In the genomic region with DNA sequence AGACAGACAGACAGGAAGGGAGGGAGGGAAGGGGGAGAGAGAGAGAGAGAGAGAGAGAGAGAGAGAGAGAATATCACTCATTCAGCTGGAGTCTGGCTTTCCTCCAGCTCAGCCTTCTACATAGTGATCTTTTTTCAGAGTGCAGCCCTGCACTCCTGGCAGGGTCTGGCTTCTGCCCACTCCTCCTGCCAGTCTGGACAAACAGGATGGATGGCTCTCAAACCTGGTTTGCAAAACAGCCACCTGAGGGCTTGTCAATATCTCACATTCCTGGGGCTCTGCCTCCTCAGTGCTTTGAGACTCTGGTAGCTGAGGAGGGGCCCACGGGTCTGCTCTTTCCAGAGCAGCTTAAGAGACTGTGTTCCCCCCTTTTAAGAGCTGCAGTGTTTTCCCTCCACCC, we compare ENCODE assay signal across 17 mouse cellular contexts. TPM values are rescaled to one million over a fixed set of nuclear protein-coding genes. Genes with fewer than 3 reads are reported as not detected.
DNase-seq lines count a peak whose midpoint lies in the region; ATAC-seq lines count a peak whose summit lies in the region.
"Had no signal": no experiment of that assay in that cellular context is flagged by ENCODE, and none has a peak within 500 bp of the region (broad histone marks: within the 10 kb centered on the region; RNA-seq: fewer than 3 reads in every experiment).

No protein-coding gene starts in this region.

- WGBS in intestine, embryonic 14.5 days = 14% methylated on average over 1 of the region's 1 CpGs
- WGBS in intestine, embryonic 15.5 days = 15% methylated on average over 1 of the region's 1 CpGs
- WGBS in embryonic facial prominence, embryonic 14.5 days = 14% methylated on average over 1 of the region's 1 CpGs
- WGBS in limb, embryonic 10.5 days = 34% methylated on average over 1 of the region's 1 CpGs
- 55% methylated on average over 1 of the region's 1 CpGs for WGBS in hindbrain, embryonic 16.5 days

- no peak overlapping the region for H3K4me3 ChIP-seq in intestine, embryonic 14.5 days (ENCODE audit: low read depth, low read length)
- H3K4me3 ChIP-seq in intestine, embryonic 15.5 days (replicated peaks) = no peak overlapping the region
- H3K4me3 ChIP-seq in embryonic facial prominence, embryonic 14.5 days (ENCODE audit: low read depth, low read length) = no peak overlapping the region
- no peak overlapping the region for H3K4me3 ChIP-seq in limb, embryonic 10.5 days
- H3K4me3 ChIP-seq in hindbrain, embryonic 16.5 days (ENCODE audit: low read length) = no peak overlapping the region
- H3K4me3 ChIP-seq: limb, embryonic 13.5 days; midbrain, embryonic 12.5 days had no signal

- no peaks in the 10 kb centered on the region for H3K9me3 ChIP-seq in intestine, embryonic 14.5 days (ENCODE audit: control insufficient read depth, low read length)
- no peaks in the 10 kb centered on the region; the same call in 1 of the 2 replicates for H3K9me3 ChIP-seq in intestine, embryonic 15.5 days
- H3K9me3 ChIP-seq in embryonic facial prominence, embryonic 14.5 days (ENCODE audit: control insufficient read depth, low read length) = no peaks in the 10 kb centered on the region
- H3K9me3 ChIP-seq in limb, embryonic 10.5 days (replicated peaks) = no peaks in the 10 kb centered on the region
- H3K9me3 ChIP-seq in hindbrain, embryonic 16.5 days (ENCODE audit: control insufficient read depth, low read length) = no peaks in the 10 kb centered on the region
- H3K9me3 ChIP-seq: limb, embryonic 13.5 days; midbrain, embryonic 12.5 days had no signal

- H3K36me3 ChIP-seq in intestine, embryonic 14.5 days (ENCODE audit: control insufficient read depth, insufficient read depth, low read length) = no peaks in the 10 kb centered on the region
- H3K36me3 ChIP-seq in intestine, embryonic 15.5 days = no peaks in the 10 kb centered on the region
- H3K36me3 ChIP-seq in embryonic facial prominence, embryonic 14.5 days (ENCODE audit: control insufficient read depth, insufficient read depth, low read length) = no peaks in the 10 kb centered on the region
- H3K36me3 ChIP-seq in limb, embryonic 10.5 days = no peaks in the 10 kb centered on the region
- no peaks in the 10 kb centered on the region for H3K36me3 ChIP-seq in hindbrain, embryonic 16.5 days (ENCODE audit: control insufficient read depth, insufficient read depth, low read length)
- H3K36me3 ChIP-seq: limb, embryonic 13.5 days; midbrain, embryonic 12.5 days had no signal

- DNase-seq in intestine, embryonic 14.5 days (ENCODE audit: low spot score) = no peak
- DNase-seq in embryonic facial prominence, embryonic 14.5 days (ENCODE audit: low spot score) = peak; percentile 55
- no peak for DNase-seq in limb, embryonic 10.5 days (ENCODE audit: low spot score)
- peak; percentile 35 for DNase-seq in lung, postnatal 10 days
- no peak for DNase-seq in adrenal gland, postnatal 14 days
- no peak for DNase-seq in thymus, postnatal 36 days
- DNase-seq: adrenal gland, postnatal 10 days; cerebellum, postnatal 36 days; spleen, adult 18-20 months; thymus, adult 2 months had no signal

- H3K27me3 ChIP-seq in intestine, embryonic 14.5 days (replicated peaks; ENCODE audit: control insufficient read depth, insufficient read depth, low read length) = peaks cover 23% of the 10 kb centered on the region
- peaks cover 2% of the 10 kb centered on the region; the same call in 1 of the 2 replicates for H3K27me3 ChIP-seq in intestine, embryonic 15.5 days (replicated peaks)
- peaks cover 28% of the 10 kb centered on the region for H3K27me3 ChIP-seq in embryonic facial prominence, embryonic 14.5 days (replicated peaks; ENCODE audit: control insufficient read depth, insufficient read depth, low read length)
- peaks cover 53% of the 10 kb centered on the region for H3K27me3 ChIP-seq in limb, embryonic 10.5 days (ENCODE audit: low read depth, poor library complexity, severe bottlenecking)
- H3K27me3 ChIP-seq in hindbrain, embryonic 16.5 days (replicated peaks; ENCODE audit: control insufficient read depth, insufficient read depth, low read length) = peaks cover 23% of the 10 kb centered on the region

- H3K9ac ChIP-seq in intestine, embryonic 14.5 days (ENCODE audit: low read length) = no peak overlapping the region
- no peak overlapping the region for H3K9ac ChIP-seq in intestine, embryonic 15.5 days
- no peak overlapping the region for H3K9ac ChIP-seq in embryonic facial prominence, embryonic 14.5 days (ENCODE audit: low read depth, low read length)
- no peak overlapping the region for H3K9ac ChIP-seq in hindbrain, embryonic 16.5 days (ENCODE audit: low read depth, low read length)
- H3K9ac ChIP-seq: limb, embryonic 13.5 days; midbrain, embryonic 12.5 days had no signal

- H3K27ac ChIP-seq in intestine, embryonic 14.5 days (ENCODE audit: low read depth) = peak overlapping the region; percentile 91; the same call in 1 of the 2 replicates
- H3K27ac ChIP-seq in intestine, embryonic 15.5 days = no peak overlapping the region
- H3K27ac ChIP-seq in embryonic facial prominence, embryonic 14.5 days (replicated peaks; ENCODE audit: low read depth, low read length) = no peak overlapping the region
- H3K27ac ChIP-seq in limb, embryonic 10.5 days = 0 out of 2 replicates have a peak overlapping the region, but pooled peaks have one; percentile 3
- H3K27ac ChIP-seq in hindbrain, embryonic 16.5 days (ENCODE audit: low read depth, low read length) = no peak overlapping the region
- H3K27ac ChIP-seq: limb, embryonic 13.5 days; midbrain, embryonic 12.5 days had no signal

- ATAC-seq in intestine, embryonic 14.5 days (replicated peaks; ENCODE audit: low FRiP score, low TSS enrichment, low read depth) = no peak
- no peak for ATAC-seq in intestine, embryonic 15.5 days
- ATAC-seq in embryonic facial prominence, embryonic 14.5 days (ENCODE audit: low read depth) = no peak
- ATAC-seq in hindbrain, embryonic 16.5 days = no peak

- H3K4me1 ChIP-seq in intestine, embryonic 14.5 days (replicated peaks; ENCODE audit: control insufficient read depth, insufficient read depth, low read length) = no peaks in the 10 kb centered on the region
- H3K4me1 ChIP-seq in intestine, embryonic 15.5 days (replicated peaks) = peaks cover 17% of the 10 kb centered on the region; the same call in 1 of the 2 replicates
- H3K4me1 ChIP-seq in embryonic facial prominence, embryonic 14.5 days (ENCODE audit: control insufficient read depth, insufficient read depth, low read length) = no peaks in the 10 kb centered on the region
- H3K4me1 ChIP-seq in limb, embryonic 10.5 days = peaks cover 35% of the 10 kb centered on the region
- H3K4me1 ChIP-seq in hindbrain, embryonic 16.5 days (ENCODE audit: control insufficient read depth, insufficient read depth, low read depth, low read length) = peaks cover 4% of the 10 kb centered on the region; the same call in 1 of the 2 replicates

- H3K4me2 ChIP-seq in intestine, embryonic 14.5 days (ENCODE audit: low read length) = no peak overlapping the region
- H3K4me2 ChIP-seq in intestine, embryonic 15.5 days (replicated peaks) = no peak overlapping the region
- no peak overlapping the region for H3K4me2 ChIP-seq in embryonic facial prominence, embryonic 14.5 days (ENCODE audit: low read depth, low read length)
- no peak overlapping the region for H3K4me2 ChIP-seq in hindbrain, embryonic 16.5 days (ENCODE audit: low read length)
- H3K4me2 ChIP-seq: heart, embryonic 11.5 days; limb, embryonic 13.5 days; midbrain, embryonic 12.5 days had no signal

RNA-seq across cellular contexts. Expression of a gene that starts 1.0 kb away (rescaled TPM):
- polyA plus RNA-seq in intestine, embryonic 14.5 days (2014; fragmentation: Nextera tagmentation; extraction: Ambion mirVana) = 74.1 and 74.6 TPM in 2 replicates
- polyA plus RNA-seq in intestine, embryonic 15.5 days (2015; fragmentation: Nextera tagmentation; extraction: Ambion mirVana) = 71.0 and 73.7 TPM in 2 replicates
- polyA plus RNA-seq in embryonic facial prominence, embryonic 14.5 days (2014; fragmentation: Nextera tagmentation; extraction: Ambion mirVana) = 8.3 and 8.8 TPM in 2 replicates
- 6.4 and 9.5 TPM in 2 replicates for polyA plus RNA-seq in limb, embryonic 10.5 days (2016; fragmentation: Nextera tagmentation; extraction: Ambion mirVana)
- polyA plus RNA-seq in hindbrain, embryonic 16.5 days (2015; fragmentation: Nextera tagmentation; extraction: Ambion mirVana) = 1.3 and 2.5 TPM in 2 replicates
- 0.53 and 10.7 TPM in 2 replicates for total RNA-seq in adrenal gland, postnatal 14 days (2021)
- total RNA-seq: hematopoietic stem cell, adult 5-6 weeks had no signal

RNA-seq across cellular contexts. Expression of a gene that starts 6.4 kb away (rescaled TPM):
- polyA plus RNA-seq in intestine, embryonic 14.5 days (2014; fragmentation: Nextera tagmentation; extraction: Ambion mirVana) = 109 and 123 TPM in 2 replicates
- 202 and 212 TPM in 2 replicates for polyA plus RNA-seq in intestine, embryonic 15.5 days (2015; fragmentation: Nextera tagmentation; extraction: Ambion mirVana)
- 92.4 and 102 TPM in 2 replicates for polyA plus RNA-seq in embryonic facial prominence, embryonic 14.5 days (2014; fragmentation: Nextera tagmentation; extraction: Ambion mirVana)
- 76.8 and 81.3 TPM in 2 replicates for polyA plus RNA-seq in limb, embryonic 10.5 days (2016; fragmentation: Nextera tagmentation; extraction: Ambion mirVana)
- 250 and 276 TPM in 2 replicates for polyA plus RNA-seq in hindbrain, embryonic 16.5 days (2015; fragmentation: Nextera tagmentation; extraction: Ambion mirVana)
- total RNA-seq in adrenal gland, postnatal 14 days (2021) = 70.4 and 74.3 TPM in 2 replicates

RNA-seq across cellular contexts. Expression of a gene that starts 33.0 kb away (rescaled TPM):
- polyA plus RNA-seq in intestine, embryonic 14.5 days (2014; fragmentation: Nextera tagmentation; extraction: Ambion mirVana) = 33.5 and 35.3 TPM in 2 replicates
- 31.9 and 35.1 TPM in 2 replicates for polyA plus RNA-seq in intestine, embryonic 15.5 days (2015; fragmentation: Nextera tagmentation; extraction: Ambion mirVana)
- polyA plus RNA-seq in embryonic facial prominence, embryonic 14.5 days (2014; fragmentation: Nextera tagmentation; extraction: Ambion mirVana) = 48.3 and 54.8 TPM in 2 replicates
- 24.5 and 30.9 TPM in 2 replicates for polyA plus RNA-seq in limb, embryonic 10.5 days (2016; fragmentation: Nextera tagmentation; extraction: Ambion mirVana)
- polyA plus RNA-seq in hindbrain, embryonic 16.5 days (2015; fragmentation: Nextera tagmentation; extraction: Ambion mirVana) = 6.6 and 10.0 TPM in 2 replicates
- 5.9 and 6.8 TPM in 2 replicates for total RNA-seq in adrenal gland, postnatal 14 days (2021)
- total RNA-seq: hematopoietic stem cell, adult 5-6 weeks had no signal

RNA-seq across cellular contexts. Expression of a gene that starts 44.9 kb away (rescaled TPM):
- polyA plus RNA-seq in intestine, embryonic 14.5 days (2014; fragmentation: Nextera tagmentation; extraction: Ambion mirVana) = 13.4 and 14.1 TPM in 2 replicates
- 15.5 and 16.7 TPM in 2 replicates for polyA plus RNA-seq in intestine, embryonic 15.5 days (2015; fragmentation: Nextera tagmentation; extraction: Ambion mirVana)
- polyA plus RNA-seq in embryonic facial prominence, embryonic 14.5 days (2014; fragmentation: Nextera tagmentation; extraction: Ambion mirVana) = 9.3 and 10.5 TPM in 2 replicates
- 9.7 and 10.5 TPM in 2 replicates for polyA plus RNA-seq in limb, embryonic 10.5 days (2016; fragmentation: Nextera tagmentation; extraction: Ambion mirVana)
- 8.2 and 9.3 TPM in 2 replicates for polyA plus RNA-seq in hindbrain, embryonic 16.5 days (2015; fragmentation: Nextera tagmentation; extraction: Ambion mirVana)
- total RNA-seq in adrenal gland, postnatal 14 days (2021) = 5.3 and 5.9 TPM in 2 replicates

RNA-seq across cellular contexts. Expression of a gene that starts 59.0 kb away (rescaled TPM):
- polyA plus RNA-seq in intestine, embryonic 14.5 days (2014; fragmentation: Nextera tagmentation; extraction: Ambion mirVana) = not detected in 2 replicates
- 0.19 TPM in 1 of 2 replicates, not detected in the other for polyA plus RNA-seq in intestine, embryonic 15.5 days (2015; fragmentation: Nextera tagmentation; extraction: Ambion mirVana)
- 0.49 and 0.59 TPM in 2 replicates for polyA plus RNA-seq in embryonic facial prominence, embryonic 14.5 days (2014; fragmentation: Nextera tagmentation; extraction: Ambion mirVana)
- polyA plus RNA-seq in limb, embryonic 10.5 days (2016; fragmentation: Nextera tagmentation; extraction: Ambion mirVana) = 0.61 TPM in 1 of 2 replicates, not detected in the other
- polyA plus RNA-seq in hindbrain, embryonic 16.5 days (2015; fragmentation: Nextera tagmentation; extraction: Ambion mirVana) = 4.5 and 4.9 TPM in 2 replicates
- total RNA-seq in adrenal gland, postnatal 14 days (2021) = 687 and 769 TPM in 2 replicates
- total RNA-seq: hematopoietic stem cell, adult 5-6 weeks had no signal
- polyA plus RNA-seq: large intestine, adult 2 months had no signal

Comparison
In these comparisons a context has a peak if more than half of its experiments do, and no peak if none do; other contexts are left out.
1. H3K27ac ChIP-seq: peak in intestine, embryonic 14.5 days (single experiment) and limb, embryonic 10.5 days (single experiment); none in intestine, embryonic 15.5 days (single experiment), embryonic facial prominence, embryonic 14.5 days (single experiment) and hindbrain, embryonic 16.5 days (single experiment).
2. DNase-seq: peak in embryonic facial prominence, embryonic 14.5 days (single experiment) and lung, postnatal 10 days (single experiment); none in intestine, embryonic 14.5 days (single experiment), limb, embryonic 10.5 days (single experiment), adrenal gland, postnatal 14 days (single experiment) and thymus, postnatal 36 days (0 of 2).